Mouse (Mus musculus) adipocyte (in vitro differentiated cells): Measurements from ENCODE around the gene Nav1.
"Not testable (repeated sequence)": the region's sequence is repeated elsewhere in the genome, so short reads cannot be mapped to it uniquely, and the experiment has no call there.

ENCODE experiments used
- DNase-seq: peaks from one replicate; pipeline ENCODE4 v3.0.0-alpha.2; 2016; ENCODE audit warnings: low spot score

Gene Nav1

DNA sequence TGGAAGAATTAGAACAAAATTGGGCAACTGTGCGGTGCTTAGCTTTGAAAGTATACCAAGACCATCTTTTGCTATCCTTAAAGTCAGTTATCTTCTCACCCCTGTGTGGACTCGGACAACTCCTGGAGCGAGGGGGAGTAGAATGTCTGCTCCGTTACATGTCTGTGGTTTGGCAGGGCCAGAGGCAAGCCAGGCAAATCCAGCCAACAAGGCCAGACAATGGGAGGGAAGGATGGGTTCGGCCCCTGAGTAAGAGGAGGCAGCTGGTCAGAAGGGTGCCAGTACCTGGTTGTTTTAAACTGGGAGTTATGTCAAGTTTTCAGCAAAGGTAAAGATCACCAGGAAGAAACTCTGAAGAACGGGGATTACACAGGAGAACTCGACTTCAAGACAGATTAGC lies 121.9 kb downstream of the Nav1 start:
- no peak for DNase-seq

GRCm38 (mm10) chr1:135484503-135485051 lies 122.5 kb downstream of the Nav1 start:
- not testable (repeated sequence) for DNase-seq

DNA sequence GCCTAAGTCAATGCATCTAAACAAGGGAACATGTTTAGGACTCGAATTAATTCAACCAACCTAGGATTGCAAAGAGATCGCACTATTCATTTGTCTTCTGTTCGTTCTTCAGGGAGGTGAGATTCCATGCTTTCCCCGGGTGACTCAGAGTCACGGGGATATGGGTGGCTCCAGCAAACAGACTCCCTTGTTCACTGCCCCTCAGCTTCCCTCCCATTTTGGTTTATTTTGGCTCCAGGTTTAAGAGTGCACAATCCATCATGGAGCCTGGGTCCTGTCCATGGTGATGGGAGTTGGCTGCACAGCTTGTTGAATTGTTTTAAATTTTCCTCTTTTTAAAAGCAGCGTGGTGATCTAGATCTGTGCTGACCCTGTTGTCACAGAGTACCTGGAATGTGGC lies 123.1 kb downstream of the Nav1 start:
- DNase-seq, result no peak

DNA sequence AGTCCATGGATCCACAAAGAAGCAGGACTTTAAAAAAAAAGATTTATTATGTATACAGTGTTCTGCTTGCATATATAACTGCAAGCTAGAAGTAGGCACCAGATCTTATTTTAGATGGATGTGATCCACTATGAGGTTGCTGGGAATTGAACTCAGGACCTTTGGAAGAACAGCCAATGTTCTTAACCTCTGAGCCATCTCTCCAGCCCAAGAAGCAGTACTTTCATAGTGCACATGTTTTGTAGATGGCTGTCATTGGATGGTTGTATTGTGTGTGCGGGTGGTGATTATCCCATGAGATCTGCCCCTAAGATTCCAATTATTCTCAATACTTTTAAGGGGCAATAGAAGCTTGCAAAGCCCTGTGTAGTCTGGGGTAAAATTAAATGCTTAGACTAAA lies 124.4 kb downstream of the Nav1 start:
- DNase-seq, result no peak

GRCm38 (mm10) chr1:135481656-135482055 lies 125.4 kb downstream of the Nav1 start:
- no peak for DNase-seq

GRCm38 (mm10) chr1:135480815-135481214 lies 126.3 kb downstream of the Nav1 start:
- DNase-seq, result peak; percentile 24

- DNase-seq, result no peak
Measured at GRCm38 (mm10) chr1:135475571-135475895, 131.6 kb downstream of the Nav1 start.

- DNase-seq, result peak; percentile 72
Measured at GRCm38 (mm10) chr1:135474861-135475570, 132.1 kb downstream of the Nav1 start.

GRCm38 (mm10) chr1:135472536-135472935 lies 134.6 kb downstream of the Nav1 start:
- no peak for DNase-seq

GRCm38 (mm10) chr1:135471742-135472141 lies 135.4 kb downstream of the Nav1 start:
- no peak for DNase-seq

- DNase-seq, result no peak
Measured at GRCm38 (mm10) chr1:135470546-135470945, 136.5 kb downstream of the Nav1 start.

DNA sequence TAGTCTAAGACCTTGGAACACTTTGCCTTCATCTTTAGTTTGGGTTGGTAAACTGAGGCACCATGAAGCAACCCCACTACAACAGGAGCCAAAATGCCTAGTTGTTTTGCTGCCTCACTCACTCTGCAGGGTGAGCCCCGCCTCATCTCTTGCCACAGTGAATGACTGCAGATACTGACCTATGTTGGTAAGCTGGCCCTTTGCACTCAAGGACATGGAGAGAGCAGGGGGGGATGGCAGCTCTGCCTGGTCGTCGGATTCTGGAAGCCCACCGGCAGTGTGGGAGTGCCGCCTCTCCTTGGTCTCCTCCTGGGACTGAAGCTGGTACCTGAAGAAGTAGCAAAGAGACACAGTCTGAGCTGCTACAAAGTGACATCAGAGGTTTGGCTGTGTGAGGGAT lies 139.6 kb downstream of the Nav1 start:
- DNase-seq, result no peak

GRCm38 (mm10) chr1:135466935-135467334 lies 140.2 kb downstream of the Nav1 start:
- DNase-seq, result peak; percentile 55

DNA sequence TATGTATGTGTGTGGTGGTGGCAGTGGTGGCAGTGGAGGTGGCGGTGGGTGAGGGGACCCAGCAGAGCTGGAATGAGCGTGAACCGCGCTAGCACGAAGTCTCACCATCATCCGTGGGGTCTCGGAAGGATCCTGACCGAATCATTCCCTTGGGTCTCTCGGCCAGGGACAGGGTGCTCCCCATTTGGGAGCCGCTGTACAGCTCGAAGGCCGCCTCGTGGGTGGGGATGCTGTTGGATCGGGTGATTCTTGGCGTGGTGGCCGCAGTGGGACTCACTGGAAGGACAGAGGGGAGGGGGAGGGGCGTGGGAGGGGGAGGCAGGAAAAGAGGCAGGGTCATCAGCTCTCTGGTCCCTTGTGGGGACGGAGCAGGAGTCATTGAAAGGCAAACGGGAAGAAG lies 141.4 kb downstream of the Nav1 start:
- DNase-seq, result no peak

DNA sequence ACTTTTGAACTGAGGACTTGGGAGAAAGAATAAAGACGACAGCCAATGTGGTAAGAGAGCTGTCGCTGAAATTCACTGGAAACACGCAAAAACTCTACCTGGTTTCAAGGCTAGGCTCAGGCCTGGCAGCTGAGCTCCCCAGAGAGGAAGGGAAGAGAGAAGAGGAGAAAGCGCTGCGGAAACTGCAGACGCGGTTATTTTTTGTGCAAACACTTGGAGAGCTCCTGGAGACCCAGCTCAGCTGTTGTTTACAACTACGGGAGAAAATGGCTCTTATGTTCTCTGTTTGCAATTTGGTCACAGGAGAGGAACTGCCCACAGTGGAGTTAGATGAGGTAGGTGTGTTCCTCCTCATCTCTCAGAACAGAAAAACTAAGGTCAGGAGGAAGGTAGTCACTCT lies 144.4 kb downstream of the Nav1 start:
- DNase-seq, result no peak

DNA sequence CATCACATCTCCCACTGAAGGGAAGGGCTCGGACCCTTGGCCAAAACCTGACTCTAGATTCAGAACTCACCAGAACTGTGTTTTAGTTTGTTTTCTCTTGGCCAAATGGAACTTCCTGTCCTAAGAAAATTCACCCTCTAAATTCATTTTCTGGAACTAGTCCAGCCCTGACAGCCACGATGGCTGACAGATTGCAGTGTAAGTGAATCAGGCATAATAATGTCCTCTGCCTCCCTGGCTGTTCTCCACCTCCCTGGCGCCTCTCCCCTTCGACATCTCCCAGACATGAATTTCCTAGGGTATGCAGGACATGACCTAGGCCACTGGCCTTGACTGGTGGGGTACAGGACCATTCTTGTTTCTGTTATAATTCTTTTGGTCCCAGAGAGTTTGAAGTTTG lies 144.8 kb downstream of the Nav1 start:
- peak; percentile 25 for DNase-seq

- peak; percentile 79 for DNase-seq
Measured at GRCm38 (mm10) chr1:135461097-135461730, 145.9 kb downstream of the Nav1 start.

- DNase-seq, result no peak
Measured at GRCm38 (mm10) chr1:135460521-135460920, 146.6 kb downstream of the Nav1 start.

GRCm38 (mm10) chr1:135457860-135458259 lies 149.2 kb downstream of the Nav1 start:
- DNase-seq, result no peak

DNA sequence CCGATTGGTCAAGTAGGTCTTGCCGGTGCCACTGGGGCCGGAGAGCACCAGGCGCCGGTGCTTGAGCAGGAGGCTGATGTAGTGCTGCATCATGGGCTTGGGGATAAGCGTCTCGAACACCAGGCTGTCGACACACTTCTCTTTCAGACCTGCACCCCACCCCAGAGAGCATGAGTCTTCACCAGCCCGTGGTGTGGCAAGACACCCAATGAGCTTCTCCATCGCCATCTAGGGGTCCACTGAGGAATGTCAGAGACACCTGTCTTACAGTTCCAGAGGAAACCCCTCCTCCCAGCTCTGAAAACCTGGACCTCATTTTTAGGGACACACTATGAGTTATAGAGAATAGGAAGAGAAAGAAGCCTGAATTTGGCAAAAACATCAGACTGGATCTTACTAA lies 154.8 kb downstream of the Nav1 start:
- DNase-seq, result peak; percentile 58

DNA sequence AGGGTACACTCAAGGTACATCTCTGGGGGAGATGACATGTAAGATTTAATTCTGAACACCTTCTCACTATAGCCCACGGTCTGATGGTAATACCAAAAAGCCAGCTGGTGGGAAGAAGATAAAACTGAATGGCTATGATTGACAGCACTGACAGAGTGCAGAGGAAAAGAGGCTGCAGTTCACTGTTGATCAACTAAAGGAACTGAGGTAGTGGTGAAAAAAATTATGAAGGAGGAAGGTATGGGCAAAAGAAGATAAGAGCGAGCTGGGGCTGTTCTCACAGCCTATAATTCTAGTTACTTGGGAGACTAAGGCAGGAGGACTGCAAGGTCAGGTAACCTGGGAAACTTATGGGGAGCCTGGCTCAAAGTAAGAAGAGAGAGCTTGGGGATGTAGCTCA lies 155.7 kb downstream of the Nav1 start:
- DNase-seq, result no peak

GRCm38 (mm10) chr1:135449876-135450275 lies 157.2 kb downstream of the Nav1 start:
- DNase-seq, result no peak

DNA sequence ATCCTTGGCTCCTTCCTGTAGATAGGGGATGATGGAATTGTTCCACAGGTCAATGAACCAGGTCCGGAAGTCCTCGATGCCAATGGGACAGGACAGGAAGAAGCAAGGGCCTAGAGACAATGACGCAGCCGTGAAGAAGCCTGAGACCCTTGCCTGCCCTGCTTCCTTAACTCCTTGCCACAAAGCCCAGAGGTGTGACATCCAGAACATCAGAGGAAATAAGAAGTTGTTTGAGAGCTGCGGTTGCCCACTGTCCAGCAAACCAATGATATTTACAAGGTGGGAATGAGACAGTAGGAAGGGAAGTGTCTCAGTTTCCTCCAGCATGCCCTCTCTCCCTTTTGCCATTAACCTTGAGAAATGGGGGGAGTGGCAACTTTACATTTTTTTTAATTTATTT lies 158.2 kb downstream of the Nav1 start:
- DNase-seq, result no peak

- no peak for DNase-seq
Measured at GRCm38 (mm10) chr1:135443506-135443905, 163.6 kb downstream of the Nav1 start.
